Mouse (Mus musculus) spleen, postnatal 4 days (tissue): ENCODE results near the gene Ube2k.

ENCODE experiments used
- DNase-seq, 2 experiments: peaks; one replicate each; pipeline ENCODE4 v3.0.0; 2022; ENCODE audit warnings: low spot score in 2 of 2

Ube2k gene

DNA sequence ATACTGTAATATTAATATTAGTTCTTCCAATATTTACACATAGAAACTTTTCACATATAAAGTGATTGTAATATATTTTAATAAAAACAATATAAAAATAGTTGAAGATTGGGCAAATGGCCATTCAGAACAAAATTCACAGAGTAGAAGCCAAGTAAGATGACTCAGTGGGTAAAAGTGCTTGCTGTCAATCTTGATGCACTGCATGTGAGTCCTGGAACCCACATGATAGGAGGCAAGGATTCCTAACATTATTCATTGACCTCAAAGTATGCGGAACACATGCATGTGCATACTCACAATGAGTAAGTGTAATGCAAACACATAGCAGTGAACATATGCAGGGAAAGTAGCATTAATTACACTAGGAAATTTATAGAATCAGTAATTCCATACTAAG lies 101.9 kb downstream of the Ube2k start:
- no peak for DNase-seq
